Mouse (Mus musculus): ENCODE measurements around the gene Capn7. TPM values are rescaled to one million over a fixed set of nuclear protein-coding genes. Genes with fewer than 3 reads are reported as not detected.

Gene Capn7
- polyA plus RNA-seq, 1 experiment from 2014 or later, result 90.6 TPM

DNA sequence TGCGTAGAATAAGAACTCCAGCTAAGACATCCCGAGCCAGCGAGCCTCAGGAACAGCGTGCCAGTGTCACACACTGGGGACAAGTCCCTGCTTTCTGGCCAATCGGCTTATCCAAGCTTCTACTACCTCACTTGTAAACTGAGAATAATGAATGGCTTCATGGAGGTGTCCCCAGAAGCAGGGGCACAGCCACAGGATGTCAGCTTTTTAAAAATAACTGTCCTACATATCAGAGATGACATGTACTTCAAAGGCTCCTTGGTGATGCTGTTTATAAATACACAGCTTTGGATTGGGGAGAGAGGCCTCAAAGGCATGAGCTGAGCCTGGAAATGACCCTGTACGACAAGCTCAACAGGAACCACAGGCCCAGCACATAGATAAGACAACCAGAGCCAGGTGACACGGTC is 78.5 kb downstream of the Capn7 start:
- DNase-seq (ENCODE audit: low spot score) (no peak), ATAC-seq (ENCODE audit: low FRiP score) (no peak)
- 75% methylated on average over 7 of the region's 7 CpGs for WGBS
- Histone ChIP-seq H3K9me3 (ENCODE audit: control insufficient read depth, low read length) (no peaks in the 10 kb centered on the region), H3K4me3 (replicated peaks; ENCODE audit: low read length) (no peak overlapping the region), H3K4me1 (replicated peaks; ENCODE audit: control insufficient read depth, insufficient read depth, low read length) (peaks cover 12% of the 10 kb centered on the region), H3K36me3 (replicated peaks; ENCODE audit: control insufficient read depth, insufficient read depth) (peaks cover 15% of the 10 kb centered on the region), H3K27ac (no peak overlapping the region), H3K9ac (no peak overlapping the region), H3K4me2 (replicated peaks) (no peak overlapping the region), H3K27me3 (ENCODE audit: control insufficient read depth, insufficient read depth, low read length) (no peaks in the 10 kb centered on the region)

DNA sequence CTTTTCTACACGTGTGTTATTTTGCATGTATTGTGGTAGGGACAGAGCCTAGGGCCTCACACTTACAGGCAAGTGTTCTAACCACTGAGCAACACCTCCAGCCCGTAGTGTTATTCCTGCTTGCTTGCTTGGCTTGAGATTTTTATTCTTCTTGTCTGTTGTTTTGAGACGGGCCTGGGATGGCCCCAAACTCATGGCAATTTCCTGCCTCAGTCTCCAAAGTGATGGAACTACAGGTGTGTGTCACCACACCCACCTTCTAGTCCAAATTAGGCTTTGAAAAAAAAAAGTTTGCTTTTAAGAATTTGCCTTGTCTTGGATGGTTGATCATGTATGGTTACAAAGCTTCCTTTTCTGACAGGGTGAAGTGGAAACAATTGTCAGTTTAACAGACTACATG is 80.0 kb downstream of the Capn7 start:
- peaks cover 1% of the 10 kb centered on the region; the same call in 1 of the 2 replicates for H3K36me3 ChIP-seq (replicated peaks; ENCODE audit: control insufficient read depth, insufficient read depth)
- no peaks in the 10 kb centered on the region for H3K27me3 ChIP-seq (ENCODE audit: control insufficient read depth, insufficient read depth, low read length)
- no peak overlapping the region for H3K4me3 ChIP-seq (replicated peaks; ENCODE audit: low read length)
- WGBS, result 75% methylated on average over 3 of the region's 3 CpGs
- no peak overlapping the region for H3K4me2 ChIP-seq (replicated peaks)
- no peak overlapping the region for H3K27ac ChIP-seq
- ATAC-seq (ENCODE audit: low FRiP score) (no peak), DNase-seq (ENCODE audit: low spot score) (no peak)
- no peak overlapping the region for H3K9ac ChIP-seq
- H3K4me1 ChIP-seq (replicated peaks; ENCODE audit: control insufficient read depth, insufficient read depth, low read length), result peaks cover 14% of the 10 kb centered on the region
- H3K9me3 ChIP-seq (ENCODE audit: control insufficient read depth, low read length), result no peaks in the 10 kb centered on the region

DNA sequence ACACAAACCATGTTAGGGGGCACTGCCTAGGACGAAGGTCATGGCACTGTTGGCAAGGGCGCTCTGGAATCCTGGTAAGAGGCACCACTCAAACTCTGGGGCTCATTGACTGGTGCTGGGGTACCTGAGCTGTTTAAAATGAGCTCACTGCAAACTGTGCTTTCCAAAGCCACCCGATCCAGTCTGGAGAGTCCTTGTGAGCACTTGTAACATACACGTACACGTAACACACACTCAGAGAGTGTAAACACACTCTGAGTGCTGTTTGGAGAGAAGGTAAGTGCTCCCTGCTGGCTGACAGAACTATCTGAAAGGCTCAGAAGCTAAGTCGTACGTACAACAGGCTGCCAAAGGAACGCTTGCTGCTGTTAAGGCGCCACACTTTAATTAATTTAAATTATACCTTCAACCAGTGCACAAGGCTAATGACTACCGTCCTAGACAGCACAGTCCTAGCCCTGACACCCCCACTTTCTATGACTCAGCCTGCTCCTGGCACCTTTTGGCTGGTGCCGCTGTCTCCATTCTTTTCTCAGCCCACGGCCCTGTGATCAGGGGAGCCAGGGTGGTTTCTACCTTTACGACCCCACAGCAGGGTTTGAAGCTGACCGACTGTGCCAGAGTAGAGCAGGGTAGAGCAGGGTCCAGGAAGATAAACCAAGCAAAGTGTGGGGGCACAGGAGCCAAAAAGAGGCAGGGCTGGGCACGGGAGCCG is 80.6 kb downstream of the Capn7 start:
- Histone ChIP-seq H3K9ac (no peak overlapping the region), H3K27me3 (ENCODE audit: control insufficient read depth, insufficient read depth, low read length) (no peaks in the 10 kb centered on the region), H3K4me3 (replicated peaks; ENCODE audit: low read length) (no peak overlapping the region), H3K27ac (no peak overlapping the region), H3K4me2 (replicated peaks) (no peak overlapping the region), H3K4me1 (replicated peaks; ENCODE audit: control insufficient read depth, insufficient read depth, low read length) (peaks cover 17% of the 10 kb centered on the region), H3K9me3 (ENCODE audit: control insufficient read depth, low read length) (no peaks in the 10 kb centered on the region), H3K36me3 (replicated peaks; ENCODE audit: control insufficient read depth, insufficient read depth) (peaks cover 4% of the 10 kb centered on the region; the same call in 1 of the 2 replicates)
- no peak for DNase-seq (ENCODE audit: low spot score)
- WGBS, result 85% methylated on average over 16 of the region's 16 CpGs
- no peak for ATAC-seq (ENCODE audit: low FRiP score)

DNA sequence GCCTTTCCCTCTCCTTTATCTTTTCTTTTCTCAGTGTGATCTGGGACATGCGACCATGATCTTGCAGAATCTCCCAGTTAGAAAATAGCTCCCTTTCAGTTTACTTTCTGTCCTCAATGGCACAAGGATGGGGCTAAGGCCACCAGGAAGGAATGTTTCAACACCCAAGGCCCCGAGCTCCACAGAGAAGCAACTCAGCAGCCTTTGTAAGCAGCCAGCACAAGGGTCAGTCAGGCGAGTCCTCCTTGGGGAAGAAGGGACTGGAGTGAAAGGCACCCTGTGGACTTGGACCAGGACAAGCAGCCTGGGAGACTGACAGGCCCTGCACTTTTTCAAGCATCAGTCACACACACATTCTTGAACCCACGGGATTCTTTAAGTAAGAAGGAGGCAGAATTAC is 82.8 kb downstream of the Capn7 start:
- no peaks in the 10 kb centered on the region for H3K9me3 ChIP-seq (ENCODE audit: control insufficient read depth, low read length)
- H3K9ac ChIP-seq, result no peak overlapping the region
- ATAC-seq (ENCODE audit: low FRiP score) (no peak), DNase-seq (ENCODE audit: low spot score) (no peak)
- no peak overlapping the region for H3K27ac ChIP-seq
- H3K4me2 ChIP-seq (replicated peaks), result no peak overlapping the region
- 26% methylated on average over 4 of the region's 4 CpGs for WGBS
- peaks cover 16% of the 10 kb centered on the region for H3K36me3 ChIP-seq (replicated peaks; ENCODE audit: control insufficient read depth, insufficient read depth)
- no peaks in the 10 kb centered on the region for H3K27me3 ChIP-seq (ENCODE audit: control insufficient read depth, insufficient read depth, low read length)
- H3K4me3 ChIP-seq (replicated peaks; ENCODE audit: low read length), result no peak overlapping the region
- H3K4me1 ChIP-seq (replicated peaks; ENCODE audit: control insufficient read depth, insufficient read depth, low read length), result peaks cover 26% of the 10 kb centered on the region

DNA sequence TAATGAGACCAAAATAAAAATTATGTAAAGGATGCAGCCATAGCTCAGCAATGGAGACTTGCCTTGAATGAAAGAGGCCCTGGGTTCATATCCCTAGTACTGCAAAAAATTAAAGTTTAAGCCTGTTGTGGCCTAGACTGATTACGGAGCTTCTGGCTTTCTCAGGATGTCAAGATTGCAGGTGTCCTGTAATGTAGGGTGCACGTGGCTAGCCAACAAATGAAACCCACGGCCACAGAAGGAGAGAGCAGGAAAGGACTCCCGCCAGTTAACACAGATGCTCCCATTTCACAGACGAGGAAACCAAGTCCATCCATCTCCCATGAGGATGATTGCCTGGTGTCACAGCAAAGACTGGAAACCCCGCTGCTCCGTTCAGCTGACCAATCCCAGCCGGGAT is 83.7 kb downstream of the Capn7 start:
- Histone ChIP-seq H3K4me3 (replicated peaks; ENCODE audit: low read length) (no peak overlapping the region), H3K36me3 (replicated peaks; ENCODE audit: control insufficient read depth, insufficient read depth) (peaks cover 16% of the 10 kb centered on the region), H3K27me3 (ENCODE audit: control insufficient read depth, insufficient read depth, low read length) (no peaks in the 10 kb centered on the region), H3K9me3 (ENCODE audit: control insufficient read depth, low read length) (no peaks in the 10 kb centered on the region), H3K27ac (no peak overlapping the region), H3K4me1 (replicated peaks; ENCODE audit: control insufficient read depth, insufficient read depth, low read length) (peaks cover 25% of the 10 kb centered on the region), H3K9ac (no peak overlapping the region), H3K4me2 (replicated peaks) (no peak overlapping the region)
- 92% methylated on average over 8 of the region's 8 CpGs for WGBS
- no peak for ATAC-seq (ENCODE audit: low FRiP score)
- DNase-seq (ENCODE audit: low spot score), result no peak

DNA sequence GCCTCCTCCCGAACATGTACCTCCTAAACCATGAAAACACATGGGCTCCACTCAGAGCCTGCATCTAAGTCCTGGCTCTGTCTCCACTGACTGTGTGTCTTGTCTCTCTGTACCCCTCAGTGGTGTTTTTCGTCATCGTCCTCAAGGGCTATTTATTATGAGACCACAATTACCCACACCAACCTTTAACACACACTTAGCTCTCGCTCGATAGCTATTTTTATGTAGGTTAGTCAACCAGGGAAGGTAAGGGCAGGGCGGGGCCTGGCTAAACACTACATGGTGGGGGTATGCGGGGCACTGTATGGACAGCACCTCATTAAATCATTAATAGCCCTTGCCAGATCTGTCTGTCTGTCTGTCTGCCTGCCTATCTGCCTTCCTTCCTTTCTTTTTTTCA is 84.1 kb downstream of the Capn7 start:
- Histone ChIP-seq H3K9ac (no peak overlapping the region), H3K27me3 (ENCODE audit: control insufficient read depth, insufficient read depth, low read length) (no peaks in the 10 kb centered on the region), H3K4me1 (replicated peaks; ENCODE audit: control insufficient read depth, insufficient read depth, low read length) (peaks cover 21% of the 10 kb centered on the region), H3K9me3 (ENCODE audit: control insufficient read depth, low read length) (no peaks in the 10 kb centered on the region), H3K36me3 (replicated peaks; ENCODE audit: control insufficient read depth, insufficient read depth) (peaks cover 17% of the 10 kb centered on the region), H3K4me2 (replicated peaks) (no peak overlapping the region), H3K4me3 (replicated peaks; ENCODE audit: low read length) (no peak overlapping the region), H3K27ac (no peak overlapping the region)
- 91% methylated on average over 7 of the region's 7 CpGs for WGBS
- DNase-seq (ENCODE audit: low spot score) (no peak), ATAC-seq (ENCODE audit: low FRiP score) (no peak)

DNA sequence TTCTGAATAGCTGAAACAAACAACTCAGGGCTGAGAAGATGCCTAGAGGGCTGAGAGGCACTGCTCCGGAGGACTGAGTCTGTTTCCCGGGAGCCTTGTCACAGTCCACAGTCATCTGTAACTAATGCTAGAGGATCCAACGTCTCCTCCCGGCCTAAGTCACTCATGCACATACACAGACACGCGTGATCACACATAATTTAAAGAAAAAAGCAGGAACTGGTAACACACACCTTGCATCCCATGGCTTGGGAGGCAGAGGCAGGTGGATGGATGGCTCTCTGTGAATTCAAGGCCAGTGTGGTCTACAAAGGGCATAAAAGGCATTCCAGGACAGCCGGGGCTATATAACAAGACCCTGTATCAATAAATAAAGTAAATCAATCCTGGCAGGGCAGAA is 84.5 kb downstream of the Capn7 start:
- no peak for DNase-seq (ENCODE audit: low spot score)
- Histone ChIP-seq H3K27ac (no peak overlapping the region), H3K9me3 (ENCODE audit: control insufficient read depth, low read length) (no peaks in the 10 kb centered on the region), H3K9ac (no peak overlapping the region), H3K27me3 (ENCODE audit: control insufficient read depth, insufficient read depth, low read length) (no peaks in the 10 kb centered on the region), H3K4me1 (replicated peaks; ENCODE audit: control insufficient read depth, insufficient read depth, low read length) (peaks cover 21% of the 10 kb centered on the region), H3K36me3 (replicated peaks; ENCODE audit: control insufficient read depth, insufficient read depth) (peaks cover 21% of the 10 kb centered on the region), H3K4me3 (replicated peaks; ENCODE audit: low read length) (no peak overlapping the region), H3K4me2 (replicated peaks) (no peak overlapping the region)
- no peak for ATAC-seq (ENCODE audit: low FRiP score)
- 32% methylated on average over 7 of the region's 7 CpGs for WGBS

Other genes with a start within 250 kb of the Capn7 start
- gene Smim4, start 207.7 kb upstream of the Capn7 start, polyA plus RNA-seq (2014; fragmentation: Nextera tagmentation; extraction: Ambion mirVana), result 55.5 and 77.7 TPM in 2 replicates
- 260 and 277 TPM in 2 replicates for gene Nt5dc2, start 205.6 kb upstream of the Capn7 start, polyA plus RNA-seq (2014; fragmentation: Nextera tagmentation; extraction: Ambion mirVana)
- gene Stab1, start 168.0 kb upstream of the Capn7 start, polyA plus RNA-seq (2014; fragmentation: Nextera tagmentation; extraction: Ambion mirVana), result 17.9 and 27.6 TPM in 2 replicates
- 2.4 and 3.2 TPM in 2 replicates for gene Tnnc1, start 128.3 kb upstream of the Capn7 start, polyA plus RNA-seq (2014; fragmentation: Nextera tagmentation; extraction: Ambion mirVana)
- 304 and 309 TPM in 2 replicates for gene Nisch, start 119.7 kb upstream of the Capn7 start, polyA plus RNA-seq (2014; fragmentation: Nextera tagmentation; extraction: Ambion mirVana)
- 0.27 and 0.32 TPM in 2 replicates for gene Sema3g, start 118.8 kb upstream of the Capn7 start, polyA plus RNA-seq (2014; fragmentation: Nextera tagmentation; extraction: Ambion mirVana)
- gene Phf7, start 85.3 kb upstream of the Capn7 start, polyA plus RNA-seq (2014; fragmentation: Nextera tagmentation; extraction: Ambion mirVana), result 10.4 and 10.7 TPM in 2 replicates
- gene Bap1, start 85.2 kb upstream of the Capn7 start, polyA plus RNA-seq (2014; fragmentation: Nextera tagmentation; extraction: Ambion mirVana), result 93.3 and 94.1 TPM in 2 replicates
- 3.6 and 4.3 TPM in 2 replicates for gene Dnah1, start 12.7 kb upstream of the Capn7 start, polyA plus RNA-seq (2014; fragmentation: Nextera tagmentation; extraction: Ambion mirVana)
- gene Sh3bp5, start 99.4 kb downstream of the Capn7 start, polyA plus RNA-seq (2014; fragmentation: Nextera tagmentation; extraction: Ambion mirVana), result 86.9 and 93.7 TPM in 2 replicates
- 9.3 and 10.0 TPM in 2 replicates for gene Eaf1, start 157.8 kb downstream of the Capn7 start, polyA plus RNA-seq (2014; fragmentation: Nextera tagmentation; extraction: Ambion mirVana)
- gene Mettl6, start 158.4 kb downstream of the Capn7 start, polyA plus RNA-seq (2014; fragmentation: Nextera tagmentation; extraction: Ambion mirVana), result 41.7 and 45.0 TPM in 2 replicates

Data from hindbrain, embryonic 14.5 days (tissue).